Mouse (Mus musculus) adrenal gland, postnatal 0 days (tissue): Measurements from ENCODE around the gene Cd300c2. TPM values are rescaled to one million over a fixed set of nuclear protein-coding genes. Genes with fewer than 3 reads are reported as not detected.

Experiments used
- polyA plus RNA-seq: library from polyadenylated mRNA; unstranded; fragments of >200 nt; fragmentation: Nextera tagmentation; extraction: Ambion mirVana; gene quantifications from 2 replicates; pipeline ENCODE4 v1.2.1, GENCODE M21; 2015

The Cd300c2 gene
- 8.8 and 8.9 TPM in 2 replicates for polyA plus RNA-seq

DNA sequence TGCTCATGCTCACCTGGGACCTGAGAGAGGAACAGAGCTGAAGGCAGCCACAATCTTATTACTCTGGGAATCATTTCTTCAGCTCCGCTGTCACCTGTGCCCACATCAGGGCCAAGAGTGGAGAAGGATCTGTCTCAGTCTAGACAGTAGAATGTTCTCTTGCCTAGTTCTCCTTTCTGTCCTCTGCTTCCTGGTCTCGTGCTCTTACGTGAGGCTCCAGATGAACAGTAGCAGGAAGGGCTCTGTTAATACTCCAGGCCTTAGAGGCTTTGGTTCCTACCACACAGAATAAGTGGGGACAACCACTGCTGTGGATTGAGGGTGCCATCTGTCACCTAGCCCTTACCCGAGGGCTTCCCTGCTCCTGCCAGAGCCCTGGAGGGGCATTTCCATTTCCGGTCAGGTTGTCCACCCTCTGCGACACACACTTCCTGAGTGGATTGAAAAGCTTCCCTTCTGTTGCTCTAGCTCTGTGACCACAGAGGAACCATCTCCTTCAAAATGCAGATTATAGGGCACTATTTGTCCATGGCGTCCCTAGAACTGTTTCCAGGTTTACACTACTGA lies at the start of gene Cd300c2:
TSS of gene Cd300c2 (minus strand) at position 407 of the 567 bp plus-strand sequence.

DNA sequence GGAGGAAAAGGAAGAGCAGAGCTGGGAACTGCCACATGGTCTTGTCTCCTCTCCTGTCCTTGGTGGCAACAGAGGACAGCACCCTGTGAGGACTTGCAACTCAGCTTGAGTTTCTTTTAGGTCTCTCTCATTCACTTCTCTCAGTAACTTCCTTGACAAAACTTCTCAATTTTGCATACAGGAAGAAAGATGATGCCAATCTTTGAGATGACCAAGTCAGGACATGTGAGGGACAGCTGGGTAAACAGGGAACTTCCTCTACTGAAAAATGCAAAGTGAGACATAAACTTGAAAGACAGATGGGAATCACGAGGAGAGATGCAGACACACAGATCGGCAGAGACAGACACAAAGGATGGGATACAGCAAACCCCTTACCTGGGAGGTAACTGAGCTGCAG lies 46.6 kb upstream of the Cd300c2 start, which contains the start of gene Cd300ld3:
TSS of gene Cd300ld3 (minus strand) at position 151 of the 400 bp plus-strand sequence.

DNA sequence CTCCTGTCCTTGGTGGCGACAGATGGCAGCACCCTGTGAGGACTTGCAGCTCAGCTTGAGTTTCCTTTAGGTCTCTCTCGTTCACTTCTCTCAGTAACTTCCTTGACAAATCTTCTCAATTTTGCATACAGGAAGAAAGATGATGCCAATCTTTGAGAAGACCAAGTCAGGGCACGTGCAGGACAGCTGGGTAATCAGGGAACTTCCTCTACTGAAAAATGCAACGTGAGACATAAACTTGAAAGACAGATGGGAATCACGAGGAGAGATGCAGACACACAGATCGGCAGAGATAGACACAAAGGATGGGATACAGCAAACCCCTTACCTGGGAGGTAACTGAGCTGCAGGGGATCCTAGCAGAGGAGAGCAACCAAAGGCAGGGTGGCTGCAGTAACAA lies 36.0 kb upstream of the Cd300c2 start, which contains the start of gene Cd300ld5:
TSS of gene Cd300ld5 (minus strand) at position 101 of the 400 bp plus-strand sequence.

DNA sequence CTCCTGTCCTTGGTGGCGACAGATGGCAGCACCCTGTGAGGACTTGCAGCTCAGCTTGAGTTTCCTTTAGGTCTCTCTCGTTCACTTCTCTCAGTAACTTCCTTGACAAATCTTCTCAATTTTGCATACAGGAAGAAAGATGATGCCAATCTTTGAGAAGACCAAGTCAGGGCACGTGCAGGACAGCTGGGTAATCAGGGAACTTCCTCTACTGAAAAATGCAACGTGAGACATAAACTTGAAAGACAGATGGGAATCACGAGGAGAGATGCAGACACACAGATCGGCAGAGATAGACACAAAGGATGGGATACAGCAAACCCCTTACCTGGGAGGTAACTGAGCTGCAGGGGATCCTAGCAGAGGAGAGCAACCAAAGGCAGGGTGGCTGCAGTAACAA lies 25.2 kb upstream of the Cd300c2 start, which contains the start of gene Cd300ld4:
TSS of gene Cd300ld4 (minus strand) at position 101 of the 400 bp plus-strand sequence.

DNA sequence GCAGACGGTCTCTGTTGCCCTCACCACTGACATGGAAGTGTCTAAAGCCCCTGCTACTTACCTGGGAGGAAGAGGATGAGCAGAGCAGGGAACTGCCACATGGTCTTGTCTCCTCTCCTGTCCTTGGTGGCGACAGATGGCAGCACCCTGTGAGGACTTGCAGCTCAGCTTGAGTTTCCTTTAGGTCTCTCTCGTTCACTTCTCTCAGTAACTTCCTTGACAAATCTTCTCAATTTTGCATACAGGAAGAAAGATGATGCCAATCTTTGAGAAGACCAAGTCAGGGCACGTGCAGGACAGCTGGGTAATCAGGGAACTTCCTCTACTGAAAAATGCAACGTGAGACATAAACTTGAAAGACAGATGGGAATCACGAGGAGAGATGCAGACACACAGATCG lies 14.4 kb upstream of the Cd300c2 start, which contains the start of gene Cd300ld2:
TSS of gene Cd300ld2 (minus strand) at position 101 of the 400 bp plus-strand sequence.

DNA sequence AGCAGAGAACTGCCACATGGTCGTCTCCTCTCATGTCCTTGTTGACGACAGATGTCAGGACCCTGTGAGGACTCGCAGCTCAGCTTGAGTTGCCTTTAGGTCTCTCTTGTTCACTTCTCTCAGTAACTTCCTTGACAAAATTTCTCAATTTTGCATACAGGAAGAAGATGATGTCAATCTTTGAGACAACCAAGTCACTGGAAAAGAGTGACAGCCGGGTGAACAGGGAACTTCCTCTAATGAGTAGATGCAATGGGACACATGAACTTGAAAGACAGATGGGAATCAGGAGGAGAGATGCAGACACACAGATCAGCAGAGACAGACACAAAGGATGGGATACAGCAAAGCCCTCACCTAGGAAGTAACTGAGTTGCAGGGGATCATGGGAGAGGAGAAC lies 11.9 kb downstream of the Cd300c2 start, which contains the start of gene Cd300ld:
TSS of gene Cd300ld (minus strand) at position 130 of the 400 bp plus-strand sequence.

DNA sequence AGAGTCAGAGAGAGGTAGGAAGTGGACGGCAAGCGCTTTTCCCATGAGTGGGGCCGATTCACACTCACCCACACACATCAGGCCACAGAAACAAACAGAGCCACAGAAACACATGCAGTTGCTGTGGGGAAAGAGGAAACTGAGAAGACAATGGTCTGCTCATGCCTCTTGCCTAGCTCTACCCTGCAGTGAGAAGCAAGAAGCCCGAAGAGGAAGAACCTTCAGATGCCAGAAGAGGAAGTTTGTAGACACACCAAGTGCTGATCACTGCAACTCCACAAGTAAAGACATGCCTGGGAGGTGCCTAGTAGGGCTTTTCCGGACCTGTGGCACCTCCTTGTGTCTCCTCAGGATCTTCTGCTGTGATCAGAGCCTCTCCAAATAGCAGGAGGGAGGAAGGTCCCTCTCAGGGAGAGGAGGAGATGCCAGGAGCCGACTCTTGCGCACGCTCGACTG lies 32.9 kb downstream of the Cd300c2 start, which contains the start of gene Cd300c:
TSS of gene Cd300c (minus strand) at position 406 of the 456 bp plus-strand sequence.

Other genes starting within 250 kb of the Cd300c2 start
- gene Kif19a, start 236.5 kb downstream of the Cd300c2 start, polyA plus RNA-seq, result 0.57 TPM in 2 replicates
- gene Btbd17, start 205.9 kb downstream of the Cd300c2 start, polyA plus RNA-seq, result 0.15 and 0.24 TPM in 2 replicates
- gene Gpr142, start 203.0 kb downstream of the Cd300c2 start, polyA plus RNA-seq, result not detected in 2 replicates
- 7.5 and 9.6 TPM in 2 replicates for gene Gprc5c, start 150.7 kb downstream of the Cd300c2 start, polyA plus RNA-seq
- gene Cd300a, start 111.8 kb downstream of the Cd300c2 start, polyA plus RNA-seq, result 3.9 and 5.4 TPM in 2 replicates
- gene Cd300lb, start 67.5 kb downstream of the Cd300c2 start, polyA plus RNA-seq, result 0.68 and 0.81 TPM in 2 replicates
- not detected in 2 replicates for gene Cd300c, start 32.7 kb downstream of the Cd300c2 start, polyA plus RNA-seq
- gene Cd300ld, start 12.0 kb downstream of the Cd300c2 start, polyA plus RNA-seq, result 0.95 and 1.3 TPM in 2 replicates
- 0.93 TPM in 1 of 2 replicates, not detected in the other for gene Cd300ld2, start 14.3 kb upstream of the Cd300c2 start, polyA plus RNA-seq
- gene Cd300ld4, start 25.1 kb upstream of the Cd300c2 start, polyA plus RNA-seq, result 0.21 TPM in 1 of 2 replicates, not detected in the other
- 0.46 TPM in 1 of 2 replicates, not detected in the other for gene Cd300ld5, start 35.9 kb upstream of the Cd300c2 start, polyA plus RNA-seq
- gene Cd300ld3, start 46.5 kb upstream of the Cd300c2 start, polyA plus RNA-seq, result not detected in 2 replicates
- 0.22 TPM in 1 of 2 replicates, not detected in the other for gene Cd300e, start 60.3 kb upstream of the Cd300c2 start, polyA plus RNA-seq
- gene Rab37, start 89.6 kb upstream of the Cd300c2 start, polyA plus RNA-seq, result 0.80 and 1.4 TPM in 2 replicates
- gene Cd300lf, start 132.1 kb upstream of the Cd300c2 start, polyA plus RNA-seq, result 2.1 and 3.0 TPM in 2 replicates
- 38.7 and 39.4 TPM in 2 replicates for gene Slc9a3r1, start 161.5 kb upstream of the Cd300c2 start, polyA plus RNA-seq
- gene Tmem104, start 185.6 kb upstream of the Cd300c2 start, polyA plus RNA-seq, result 10.0 and 10.9 TPM in 2 replicates
- 20.1 and 32.7 TPM in 2 replicates for gene Nat9, start 186.0 kb upstream of the Cd300c2 start, polyA plus RNA-seq